Mouse (Mus musculus): ENCODE results near the gene Ubtfl1. TPM values are rescaled to one million over a fixed set of nuclear protein-coding genes. Genes with fewer than 3 reads are reported as not detected.
"Not testable (repeated sequence)": the region's sequence is repeated elsewhere in the genome, so short reads cannot be mapped to it uniquely, and the experiment has no call there.

The Ubtfl1 gene
- total RNA-seq (2017), result not detected in 2 replicates

- ATAC-seq (replicated peaks in 1 of 2; ENCODE audit: insufficient read depth in 1 of 2, low FRiP score in 2 of 2, low TSS enrichment in 1 of 2, low read depth in 1 of 2, poor library complexity in 2 of 2, severe bottlenecking in 2 of 2), result no peak
Measured at GRCm38 (mm10) chr9:18404118-18404517, at the start of gene Ubtfl1. Gene Ubtfl1, plus strand, starts transcription at chr9:18404418.

GRCm38 (mm10) chr9:18373026-18373425 is 31.2 kb upstream of the Ubtfl1 start:
- not testable (repeated sequence) for ATAC-seq (replicated peaks in 1 of 2; ENCODE audit: insufficient read depth in 1 of 2, low FRiP score in 2 of 2, low TSS enrichment in 1 of 2, low read depth in 1 of 2, poor library complexity in 2 of 2, severe bottlenecking in 2 of 2)

- no peak for ATAC-seq (replicated peaks in 1 of 2; ENCODE audit: insufficient read depth in 1 of 2, low FRiP score in 2 of 2, low TSS enrichment in 1 of 2, low read depth in 1 of 2, poor library complexity in 2 of 2, severe bottlenecking in 2 of 2)
Measured at GRCm38 (mm10) chr9:18385782-18386181, 18.4 kb upstream of the Ubtfl1 start.

- ATAC-seq (replicated peaks in 1 of 2; ENCODE audit: insufficient read depth in 1 of 2, low FRiP score in 2 of 2, low TSS enrichment in 1 of 2, low read depth in 1 of 2, poor library complexity in 2 of 2, severe bottlenecking in 2 of 2), result no peak
Measured at GRCm38 (mm10) chr9:18399629-18400028, 4.6 kb upstream of the Ubtfl1 start.

- not testable (repeated sequence) for ATAC-seq (replicated peaks in 1 of 2; ENCODE audit: insufficient read depth in 1 of 2, low FRiP score in 2 of 2, low TSS enrichment in 1 of 2, low read depth in 1 of 2, poor library complexity in 2 of 2, severe bottlenecking in 2 of 2)
Measured at GRCm38 (mm10) chr9:18402895-18403294, 1.3 kb upstream of the Ubtfl1 start, which contains the start of gene Naalad2. Gene Naalad2, minus strand, starts transcription at chr9:18402995.

- not testable (repeated sequence) for ATAC-seq (replicated peaks in 1 of 2; ENCODE audit: insufficient read depth in 1 of 2, low FRiP score in 2 of 2, low TSS enrichment in 1 of 2, low read depth in 1 of 2, poor library complexity in 2 of 2, severe bottlenecking in 2 of 2)
Measured at GRCm38 (mm10) chr9:18412371-18412770, 8.2 kb downstream of the Ubtfl1 start.

DNA sequence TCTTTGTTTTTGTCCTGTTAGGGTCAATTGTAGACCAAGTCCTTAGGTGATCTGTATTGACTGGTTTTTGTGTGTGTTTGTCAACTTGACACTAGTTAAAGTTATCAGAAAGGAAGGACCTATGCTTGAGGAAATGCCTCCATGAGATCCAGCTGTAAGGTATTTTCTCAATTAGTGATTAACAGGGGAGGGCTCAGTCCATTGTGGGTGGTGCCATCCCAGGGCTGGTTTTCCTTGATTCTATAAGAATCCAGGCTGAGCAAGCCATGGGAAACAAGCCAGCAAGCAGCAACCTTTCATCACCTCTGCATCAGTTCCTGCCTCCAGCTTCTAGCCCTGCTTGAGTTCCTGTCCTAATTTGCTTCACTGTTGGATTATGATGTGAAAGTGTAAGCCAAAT is 26.1 kb downstream of the Ubtfl1 start, which contains the start of gene Mbd3l2:
TSS of gene Mbd3l2 (plus strand) at position 301 of the 400 bp plus-strand sequence.
- no peak for ATAC-seq (replicated peaks in 1 of 2; ENCODE audit: insufficient read depth in 1 of 2, low FRiP score in 2 of 2, low TSS enrichment in 1 of 2, low read depth in 1 of 2, poor library complexity in 2 of 2, severe bottlenecking in 2 of 2)

- ATAC-seq (replicated peaks in 1 of 2; ENCODE audit: insufficient read depth in 1 of 2, low FRiP score in 2 of 2, low TSS enrichment in 1 of 2, low read depth in 1 of 2, poor library complexity in 2 of 2, severe bottlenecking in 2 of 2), result no peak
Measured at GRCm38 (mm10) chr9:18431687-18432086, 27.5 kb downstream of the Ubtfl1 start.

DNA sequence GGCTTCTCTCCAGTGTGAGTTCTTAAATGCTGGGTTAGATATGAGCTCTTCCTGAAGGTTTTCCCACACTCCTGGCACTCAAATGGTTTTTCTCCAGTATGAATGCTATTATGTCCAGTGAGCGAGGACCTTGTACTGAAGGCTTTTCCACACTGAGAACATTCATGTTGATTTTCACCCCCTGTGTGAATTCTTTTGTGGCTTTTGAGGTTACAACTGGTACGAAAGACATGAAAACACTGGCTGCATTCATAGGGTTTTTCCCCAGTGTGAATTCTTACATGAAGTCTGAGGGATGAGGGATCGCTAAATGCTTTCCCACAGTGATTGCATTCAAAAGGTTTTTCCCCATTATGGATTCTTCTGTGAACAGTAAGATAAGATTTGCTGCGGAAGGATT is 52.3 kb downstream of the Ubtfl1 start:
- ATAC-seq (replicated peaks in 1 of 2; ENCODE audit: insufficient read depth in 1 of 2, low FRiP score in 2 of 2, low TSS enrichment in 1 of 2, low read depth in 1 of 2, poor library complexity in 2 of 2, severe bottlenecking in 2 of 2), result no peak

Other genes with a start within 250 kb of the Ubtfl1 start
- gene Chordc1, start 112.3 kb upstream of the Ubtfl1 start, total RNA-seq (2017), result 137 and 175 TPM in 2 replicates
- gene Naalad2, start 1.4 kb upstream of the Ubtfl1 start, total RNA-seq (2017), result not detected in 2 replicates
- 0.45 TPM in 1 of 2 replicates, not detected in the other for gene Mbd3l2, start 26.2 kb downstream of the Ubtfl1 start, total RNA-seq (2017)
- gene Zfp558, start 73.8 kb downstream of the Ubtfl1 start, total RNA-seq (2017), result 2.1 and 4.8 TPM in 2 replicates
- gene Mbd3l1, start 73.9 kb downstream of the Ubtfl1 start, total RNA-seq (2017), result not detected in 2 replicates

Data from hematopoietic stem cell, adult 5-6 weeks (primary cell).